ENCODE assay signal across 7 mouse cellular contexts in the genomic region with DNA sequence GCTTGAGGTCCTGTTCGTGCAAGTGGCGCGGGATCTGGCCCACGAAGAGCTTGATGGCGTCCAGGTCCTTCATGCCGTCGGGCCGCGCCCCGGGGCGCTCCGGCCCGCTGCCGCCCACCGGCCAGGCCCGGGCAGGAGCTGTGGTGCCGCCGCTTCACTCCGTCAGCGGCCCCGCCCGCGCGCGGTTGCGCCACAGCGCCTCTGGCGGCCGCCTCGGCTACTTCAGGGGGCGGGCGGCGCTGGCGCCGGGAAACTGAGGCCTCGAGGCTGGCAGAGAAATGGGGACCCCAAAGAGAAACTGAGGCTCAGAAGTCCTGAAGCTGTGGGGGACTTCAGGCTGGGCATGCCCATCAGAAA. TPM values are rescaled to one million over a fixed set of nuclear protein-coding genes. Genes with fewer than 3 reads are reported as not detected.
DNase-seq lines count a peak whose midpoint lies in the region; ATAC-seq and TF ChIP-seq lines count a peak whose summit lies in the region.

A gene (minus strand): TSS at position 177 of the 357 bp plus-strand sequence.

- no peak within 1 kb of the TSS for H3K27ac ChIP-seq in heart, embryonic 14.5 days (replicated peaks in 1 of 2; ENCODE audit: control insufficient read depth in 1 of 2, insufficient read depth in 1 of 2, low read depth in 2 of 2, low read length in 2 of 2)
- peak within 1 kb of the TSS; percentile 99 for H3K27ac ChIP-seq in layer of hippocampus, adult 2 months
- no peak within 1 kb of the TSS for H3K27ac ChIP-seq in lung, embryonic 14.5 days (ENCODE audit: low read depth)
- peak within 1 kb of the TSS; percentile 88 for H3K27ac ChIP-seq in neural tube, embryonic 15.5 days (replicated peaks)

- H3K9ac ChIP-seq in heart, embryonic 14.5 days (ENCODE audit: low read length), result peak within 1 kb of the TSS; percentile 66
- peak within 1 kb of the TSS; percentile 41; the same call in 1 of the 2 replicates for H3K9ac ChIP-seq in lung, embryonic 14.5 days
- peak within 1 kb of the TSS; percentile 95 for H3K9ac ChIP-seq in neural tube, embryonic 15.5 days (replicated peaks)

- TF ChIP-seq CTCF in layer of hippocampus, adult 2 months (conservative IDR thresholded peaks at IDR 0.05), result peak; percentile 82
- peak; percentile 49; the same call in 1 of the 2 replicates for TF ChIP-seq CTCF in lung, embryonic 14.5 days (IDR thresholded peaks at IDR 0.05; ENCODE audit: low read depth)

- peak; percentile 75 for DNase-seq in CD4-positive, CD25-positive, alpha-beta regulatory T cell, adult 2 months (ENCODE audit: low read depth, low spot score)
- DNase-seq in Muller cell, postnatal 12 days (ENCODE audit: inconsistent ontology term), result peak; percentile 62
- peak; percentile 55 to 79 for DNase-seq in cerebellum, postnatal 4 days (ENCODE audit: low spot score in 2 of 2)
- DNase-seq in layer of hippocampus, adult 2 months (ENCODE audit: low spot score in 2 of 2), result peak in 1 of 2 experiments; percentile 78
- peak; percentile 65 for DNase-seq in lung, embryonic 14.5 days

- no peak for ATAC-seq in heart, embryonic 14.5 days (ENCODE audit: insufficient number of reproducible peaks, insufficient read depth, low FRiP score, low read depth)
- peak; percentile 25; the same call in 1 of the 2 replicates for ATAC-seq in lung, embryonic 14.5 days (ENCODE audit: insufficient read depth)
- ATAC-seq in neural tube, embryonic 15.5 days (ENCODE audit: low FRiP score), result peak; percentile 69

- H3K4me3 ChIP-seq in heart, embryonic 14.5 days (ENCODE audit: control insufficient read depth in 1 of 2, insufficient read depth in 1 of 2, low read depth in 1 of 2, low read length in 2 of 2), result peak within 1 kb of the TSS; percentile 44 to 48
- peak within 1 kb of the TSS; percentile 77 for H3K4me3 ChIP-seq in layer of hippocampus, adult 2 months
- H3K4me3 ChIP-seq in lung, embryonic 14.5 days (ENCODE audit: low read depth, low read length), result peak within 1 kb of the TSS; percentile 39
- peak within 1 kb of the TSS; percentile 72 for H3K4me3 ChIP-seq in neural tube, embryonic 15.5 days (replicated peaks)

- peaks cover under 1 to 5% of the 10 kb centered on the region in 2 experiments; a peak in 3 of 4 replicates for H3K4me1 ChIP-seq in heart, embryonic 14.5 days (ENCODE audit: control insufficient read depth in 2 of 2, insufficient read depth in 2 of 2, low read length in 2 of 2)
- H3K4me1 ChIP-seq in lung, embryonic 14.5 days (ENCODE audit: insufficient read depth), result no peaks in the 10 kb centered on the region
- H3K4me1 ChIP-seq in neural tube, embryonic 15.5 days, result peaks cover 51% of the 10 kb centered on the region

- WGBS in heart, embryonic 14.5 days, result 1% methylated on average over 33 of the region's 36 CpGs
- 0% methylated on average over 36 of the region's 36 CpGs for WGBS in lung, embryonic 14.5 days
- under 1% methylated on average over 36 of the region's 36 CpGs for WGBS in neural tube, embryonic 15.5 days

- H3K9me3 ChIP-seq in heart, embryonic 14.5 days (ENCODE audit: control insufficient read depth, low read length), result no peaks in the 10 kb centered on the region
- H3K9me3 ChIP-seq in lung, embryonic 14.5 days (ENCODE audit: low read depth, low read length), result no peaks in the 10 kb centered on the region
- no peaks in the 10 kb centered on the region for H3K9me3 ChIP-seq in neural tube, embryonic 15.5 days (replicated peaks)

- H3K36me3 ChIP-seq in heart, embryonic 14.5 days (ENCODE audit: control insufficient read depth, insufficient read depth, low read length), result peaks cover 16% of the 10 kb centered on the region
- peaks cover 10% of the 10 kb centered on the region for H3K36me3 ChIP-seq in lung, embryonic 14.5 days (ENCODE audit: insufficient read depth)
- H3K36me3 ChIP-seq in neural tube, embryonic 15.5 days, result peaks cover 16% of the 10 kb centered on the region

- H3K27me3 ChIP-seq in heart, embryonic 14.5 days (ENCODE audit: control insufficient read depth, insufficient read depth, low read length), result peaks cover 39% of the 10 kb centered on the region
- H3K27me3 ChIP-seq in lung, embryonic 14.5 days (ENCODE audit: insufficient read depth, low read length), result peaks cover 21% of the 10 kb centered on the region
- no peaks in the 10 kb centered on the region for H3K27me3 ChIP-seq in neural tube, embryonic 15.5 days (replicated peaks)

- H3K4me2 ChIP-seq in heart, embryonic 14.5 days (ENCODE audit: low read length), result peak within 1 kb of the TSS; percentile 78
- peak within 1 kb of the TSS; percentile 76 for H3K4me2 ChIP-seq in lung, embryonic 14.5 days
- H3K4me2 ChIP-seq in neural tube, embryonic 15.5 days, result peak within 1 kb of the TSS; percentile 71

RNA-seq across cellular contexts. Expression of the gene that starts here (rescaled TPM):
- polyA plus RNA-seq in heart, embryonic 14.5 days (2014; fragmentation: Nextera tagmentation; extraction: Ambion mirVana), result 0.19 TPM in 1 of 2 replicates, not detected in the other
- 100 to 1,000 TPM; 286 to 287 TPM for total RNA-seq in layer of hippocampus, adult 2 months (2021)
- polyA plus RNA-seq in lung, embryonic 14.5 days (2014; fragmentation: Nextera tagmentation; extraction: Ambion mirVana), result 0.09 and 0.30 TPM in 2 replicates
- 54.8 and 62.5 TPM in 2 replicates for polyA plus RNA-seq in neural tube, embryonic 15.5 days (2015; fragmentation: Nextera tagmentation; extraction: Ambion mirVana)

Comparison
In these comparisons a context has a peak if more than half of its experiments do, and no peak if none do; other contexts are left out.
1. RNA of the gene that starts here (polyA plus RNA-seq): 54.8 to 62.5 TPM in neural tube, embryonic 15.5 days; 0.19 TPM in heart, embryonic 14.5 days and 0.09 to 0.30 TPM in lung, embryonic 14.5 days; every median in the first group is over 10 times any median in the second.
2. Peak in DNase-seq, ATAC-seq, H3K4me3 ChIP-seq, H3K9ac ChIP-seq and H3K4me2 ChIP-seq in lung, embryonic 14.5 days; RNA of the gene not detected or under 1 TPM.
3. H3K27ac ChIP-seq: peak in layer of hippocampus, adult 2 months (single experiment) and neural tube, embryonic 15.5 days (single experiment); none in heart, embryonic 14.5 days (0 of 2) and lung, embryonic 14.5 days (single experiment).
4. H3K9ac ChIP-seq: peak in every context shown above with its lines; median percentile 95 in neural tube, embryonic 15.5 days; 66 in heart, embryonic 14.5 days; 41 in lung, embryonic 14.5 days.
5. Peak in every context shown above with its lines, with median percentiles within 50 percentile points of each other: H3K4me2 ChIP-seq and H3K4me3 ChIP-seq.